ENCODE assay signal across 1 mouse cellular context in genomic region chr10:95299808-95300133, GRCm38 (mm10).
TF ChIP-seq lines count a peak whose summit lies in the region.

No protein-coding gene starts in this region.

TF ChIP-seq in CH12.LX, 34 proteins besides CTCF, POLR2A, EP300 and RAD21 (continued from another document):
- TF ChIP-seq ZMIZ1 (IDR thresholded peaks at IDR 0.05; ENCODE audit: low read depth, low read length) (peak; percentile 75), IRF4 (IDR thresholded peaks at IDR 0.05; ENCODE audit: low read depth, low read length) (no peak), USF2 (conservative IDR thresholded peaks at IDR 0.05; ENCODE audit: low read depth, low read length) (no peak), SIN3A (IDR thresholded peaks at IDR 0.05; ENCODE audit: low read length) (peak; percentile 33; the same call in 1 of the 2 replicates), MEF2A (IDR thresholded peaks at IDR 0.05; ENCODE audit: borderline replicate concordance, low read depth, low read length) (peak; percentile 50; the same call in 1 of the 2 replicates), NRF1 (IDR thresholded peaks at IDR 0.05; ENCODE audit: low read depth, low read length) (no peak), JUN (IDR thresholded peaks at IDR 0.05; ENCODE audit: insufficient read depth, low read depth, low read length) (no peak), KAT2A (IDR thresholded peaks at IDR 0.05; ENCODE audit: insufficient replicate concordance, low read length) (no peak), ZKSCAN1 (IDR thresholded peaks at IDR 0.05; ENCODE audit: borderline replicate concordance, low read depth, low read length) (no peak), MXI1 (IDR thresholded peaks at IDR 0.05; ENCODE audit: low read depth, low read length) (peak; percentile 25), MAX (IDR thresholded peaks at IDR 0.05; ENCODE audit: low read length) (peak; percentile 34; the same call in 1 of the 2 replicates)
TF ChIP-seq in CH12.LX: peak in this region for 7.
